Mouse (Mus musculus) adipose tissue, adult 10 weeks (tissue): ENCODE results near the gene Tmem176a. TPM values are rescaled to one million over a fixed set of nuclear protein-coding genes. Genes with fewer than 3 reads are reported as not detected.

Source experiments
- polyA plus RNA-seq: library from polyadenylated mRNA; stranded (reverse); fragments of 350-450 nt; fragmentation: Illumina TruSeq; extraction: RNeasy Lipid Tissue Mini Kit (QIAGEN cat#74804); gene quantifications from one replicate; pipeline ENCODE4 v1.2.3, GENCODE M21; 2014; ENCODE audit warnings: low read depth, low replicate concordance

The Tmem176a gene
- 249 TPM for polyA plus RNA-seq

DNA sequence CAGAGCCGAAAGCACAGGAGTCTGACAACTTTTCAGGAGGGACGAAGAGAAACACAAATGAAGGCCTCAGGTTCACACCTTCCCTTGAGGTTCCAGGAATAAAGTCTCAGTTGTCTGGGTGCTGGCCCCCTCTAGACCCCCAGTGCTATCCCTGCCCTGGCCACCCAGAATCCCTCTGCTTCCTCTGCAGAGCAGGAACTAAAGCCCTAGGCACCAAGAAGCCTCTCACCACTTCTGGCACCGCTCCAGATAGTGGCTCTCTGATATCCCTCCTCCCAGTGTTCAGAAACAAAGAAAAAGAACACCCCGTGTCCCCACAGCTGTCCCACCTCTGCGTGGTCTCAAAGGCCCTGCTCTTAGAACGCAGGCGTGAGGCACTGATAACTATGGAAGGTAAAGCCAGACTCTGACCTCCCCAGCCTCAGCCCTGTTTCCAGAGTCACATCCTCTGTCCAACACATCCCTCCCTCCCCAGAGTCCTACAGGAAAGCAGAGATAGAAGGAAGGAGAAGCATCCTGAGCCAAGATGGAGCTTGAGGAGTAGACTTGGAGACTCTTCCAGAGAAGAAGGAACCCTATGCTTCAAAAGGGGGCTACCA, at the start of gene Tmem176a:
Gene Tmem176a, plus strand, starts transcription at position 549 of the 599 bp plus-strand sequence.

DNA sequence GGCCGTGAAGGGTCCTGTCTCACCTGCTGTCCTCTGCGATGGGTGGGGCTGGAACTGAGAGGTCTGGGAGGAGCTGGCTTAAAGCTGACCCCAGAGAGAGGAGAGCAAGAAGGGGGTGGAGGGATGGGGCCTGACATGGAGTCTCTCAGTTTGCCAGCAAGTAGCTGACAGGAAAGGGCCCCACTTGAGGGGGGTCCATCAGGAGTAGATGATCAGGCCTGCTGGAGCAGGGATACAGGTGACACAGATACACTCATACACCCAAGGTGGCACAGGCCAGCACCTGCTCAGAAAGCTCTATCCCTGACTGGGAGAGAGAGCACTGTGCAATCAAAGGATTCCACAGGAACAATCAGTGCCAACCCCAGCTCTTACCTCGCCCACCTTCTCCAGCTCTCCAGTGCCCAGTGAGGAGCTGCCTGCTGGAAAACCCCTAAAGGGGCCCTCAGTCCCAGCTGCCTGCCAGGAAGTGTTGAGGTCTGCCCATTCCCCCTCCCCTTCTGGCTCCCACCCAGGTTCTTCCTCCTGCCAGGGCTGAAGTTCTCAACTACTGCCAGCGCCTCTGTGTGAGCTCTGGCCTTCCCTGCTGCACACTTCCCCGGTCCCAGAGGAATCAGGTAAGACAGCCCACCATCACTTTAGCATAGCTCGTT, 380 bp downstream of the Tmem176a start, which contains the start of gene Tmem176b:
Gene Tmem176b, minus strand, starts transcription at position 524 of the 653 bp plus-strand sequence.

DNA sequence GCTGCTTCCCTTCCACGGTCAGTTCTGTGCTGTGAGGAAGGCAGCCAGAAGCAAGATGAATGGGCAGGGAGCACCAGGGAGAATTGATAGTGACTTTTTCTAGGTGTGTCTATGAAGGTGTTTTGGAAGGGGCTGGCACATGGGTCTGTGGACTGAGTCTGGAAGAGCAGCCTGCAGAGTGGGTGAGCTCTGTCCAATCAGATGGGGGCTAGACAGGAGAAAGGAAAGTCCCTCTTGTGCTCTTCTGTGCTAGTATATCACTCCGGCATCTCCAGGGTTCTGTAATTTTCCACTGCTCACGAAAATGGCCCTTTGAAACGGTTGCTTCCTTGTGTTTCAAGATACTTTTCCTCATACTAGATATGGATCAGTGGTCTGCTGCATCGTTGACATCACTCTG, 31.9 kb downstream of the Tmem176a start, which contains the start of gene Aoc1:
Gene Aoc1, plus strand, starts transcription at position 301 of the 400 bp plus-strand sequence.

Other genes starting within 250 kb of the Tmem176a start
- 31.7 TPM for gene Repin1, start 247.0 kb upstream of the Tmem176a start, polyA plus RNA-seq
- not detected for gene Gm44965, start 247.0 kb upstream of the Tmem176a start, polyA plus RNA-seq
- 5.2 TPM for gene Zfp775, start 238.9 kb upstream of the Tmem176a start, polyA plus RNA-seq
- 0.65 TPM for gene AI854703, start 214.2 kb upstream of the Tmem176a start, polyA plus RNA-seq
- 8.7 TPM for gene Gimap8, start 193.7 kb upstream of the Tmem176a start, polyA plus RNA-seq
- 6.5 TPM for gene Gimap9, start 164.8 kb upstream of the Tmem176a start, polyA plus RNA-seq
- gene Gimap4, start 156.4 kb upstream of the Tmem176a start, polyA plus RNA-seq, result 19.0 TPM
- 22.4 TPM for gene Gimap6, start 132.7 kb upstream of the Tmem176a start, polyA plus RNA-seq
- 1.7 TPM for gene Gm28053, start 122.3 kb upstream of the Tmem176a start, polyA plus RNA-seq
- gene Gimap7, start 122.3 kb upstream of the Tmem176a start, polyA plus RNA-seq, result 0.68 TPM
- 5.4 TPM for gene Gimap1, start 101.9 kb upstream of the Tmem176a start, polyA plus RNA-seq
- 4.5 TPM for gene Gimap5, start 94.7 kb upstream of the Tmem176a start, polyA plus RNA-seq
- gene Gimap3, start 70.1 kb upstream of the Tmem176a start, polyA plus RNA-seq, result 5.8 TPM
- 309 TPM for gene Tmem176b, start 577 bp downstream of the Tmem176a start, polyA plus RNA-seq
- gene Aoc1, start 32.0 kb downstream of the Tmem176a start, polyA plus RNA-seq, result 1.5 TPM
- gene 1600015I10Rik, start 89.0 kb downstream of the Tmem176a start, polyA plus RNA-seq, result not detected
- gene Doxl2, start 134.0 kb downstream of the Tmem176a start, polyA plus RNA-seq, result not detected
- gene Svs1, start 145.9 kb downstream of the Tmem176a start, polyA plus RNA-seq, result not detected
- 36.2 TPM for gene Gpnmb, start 195.6 kb downstream of the Tmem176a start, polyA plus RNA-seq
- 22.6 TPM for gene Malsu1, start 232.9 kb downstream of the Tmem176a start, polyA plus RNA-seq